Mouse (Mus musculus): ENCODE measurements around the gene Gm5935. TPM values are rescaled to one million over a fixed set of nuclear protein-coding genes. Genes with fewer than 3 reads are reported as not detected.
"Not testable (repeated sequence)": the region's sequence is repeated elsewhere in the genome, so short reads cannot be mapped to it uniquely, and the experiment has no call there.

The Gm5935 gene
- polyA plus RNA-seq (2012; rRNA removed): not detected in 2 replicates

- not testable (repeated sequence) for H3K4me1 ChIP-seq (ENCODE audit: control insufficient read depth, insufficient read depth, low read length); H3K4me3 ChIP-seq (replicated peaks; ENCODE audit: insufficient read depth, low read depth, low read length); DNase-seq; H3K27ac ChIP-seq (ENCODE audit: insufficient read depth, low read length); H3K27me3 ChIP-seq (ENCODE audit: control insufficient read depth, insufficient read depth, low read length)
- WGBS: 79% methylated on average over 5 of the region's 5 CpGs
Measured at GRCm38 (mm10) chrX:24775064-24775463, at the start of gene Gm5935. TSS of gene Gm5935 (minus strand) at chrX:24775164.

Other genes with a start within 250 kb of the Gm5935 start
- not detected in 2 replicates for gene Gm4297, start 200.3 kb downstream of the Gm5935 start, polyA plus RNA-seq (2012; rRNA removed)

All from cerebellum, adult 2 months (tissue).